Mouse (Mus musculus): Measurements from ENCODE around the gene 6030408B16Rik.

- TF ChIP-seq CTCF (IDR thresholded peaks at IDR 0.05; ENCODE audit: control insufficient read depth, insufficient read depth, insufficient read length) (peak; percentile 89), MYOG (IDR thresholded peaks at IDR 0.05; ENCODE audit: control insufficient read depth, extremely low read depth, insufficient read length) (no peak)
These were observed 46.5 kb downstream of the 6030408B16Rik start for GRCm38 (mm10) chr15:101339537-101339936.

Measured in C2C12 (cell line).